ENCODE assay signal across 8 mouse cellular contexts in the genomic region with DNA sequence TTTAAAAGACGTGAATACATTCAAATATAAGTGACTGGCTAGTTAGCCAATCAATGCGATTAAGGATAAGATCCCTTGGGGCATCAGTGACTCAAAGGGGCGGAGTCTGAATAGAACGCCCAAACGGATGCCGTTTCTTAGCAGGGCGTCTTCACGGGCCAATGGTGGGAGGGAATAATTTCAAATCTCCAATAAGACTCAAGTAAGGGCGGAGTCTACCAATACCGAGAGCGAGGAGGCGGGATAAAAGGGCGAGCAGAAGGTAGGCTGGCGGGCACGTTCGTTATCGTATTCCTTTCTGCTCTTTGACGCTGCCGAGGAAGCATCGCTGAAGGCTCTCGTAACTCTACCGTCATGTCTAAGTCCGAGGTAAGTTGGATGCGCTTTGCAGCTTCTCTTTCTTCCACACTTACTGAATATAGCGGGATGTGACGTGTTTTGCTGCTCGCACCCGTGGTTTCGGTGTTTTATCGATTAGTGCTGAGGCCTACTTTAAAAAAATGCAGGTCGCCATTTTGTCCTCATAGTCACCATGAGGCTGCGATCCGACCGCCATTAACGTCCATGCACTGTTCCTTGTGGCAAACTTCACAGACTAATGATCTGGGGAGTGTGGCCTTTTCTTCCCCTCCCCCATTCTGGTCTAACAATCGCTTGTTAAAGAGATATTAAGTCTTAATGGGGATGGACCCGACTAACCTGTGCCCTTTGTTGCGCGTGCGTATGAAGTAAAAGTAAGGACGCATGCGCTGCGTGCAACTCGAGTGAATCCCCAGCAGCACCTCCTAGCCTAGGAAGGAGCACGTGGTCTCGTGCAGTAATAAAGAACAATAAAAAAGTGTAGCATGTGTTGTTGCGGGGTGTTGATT. TPM values are rescaled to one million over a fixed set of nuclear protein-coding genes. Genes with fewer than 3 reads are reported as not detected.
A peak's percentile ranks its signal among the peaks of the same experiment; 100 is the strongest.
DNase-seq lines count a peak whose midpoint lies in the region; ATAC-seq and TF ChIP-seq lines count a peak whose summit lies in the region.

Gene Hnrnpa1 (plus strand): TSS at position 273 of the 869 bp plus-strand sequence.

- TF ChIP-seq POLR2A in MEL (IDR thresholded peaks at IDR 0.05; ENCODE audit: control insufficient read depth in 1 of 2, insufficient read depth in 1 of 2, low read depth in 1 of 2, low read length in 2 of 2, poor library complexity in 1 of 2): peak; percentile 36 to 93
- peak; percentile 94; the same call in 1 of the 2 replicates for TF ChIP-seq POLR2A in cerebellum, adult 2 months (IDR thresholded peaks at IDR 0.05; ENCODE audit: borderline replicate concordance, insufficient read depth, low read length)

- peak within 1 kb of the TSS; percentile 100 for H3K9ac ChIP-seq in MEL (ENCODE audit: control insufficient read depth, low read depth, low read length, poor library complexity, severe bottlenecking)
- peak within 1 kb of the TSS; percentile 63 for H3K9ac ChIP-seq in forebrain, postnatal 0 days
- H3K9ac ChIP-seq in lung, embryonic 15.5 days: peak within 1 kb of the TSS; percentile 74

- ATAC-seq in forebrain, postnatal 0 days: peak; percentile 92
- ATAC-seq in lung, embryonic 15.5 days (ENCODE audit: borderline replicate concordance, extremely low read depth, low FRiP score, low TSS enrichment): peak; percentile 94

- H3K4me3 ChIP-seq in MEL (ENCODE audit: control insufficient read depth in 1 of 2, insufficient read depth in 1 of 2, low read depth in 2 of 2, low read length in 2 of 2): peak within 1 kb of the TSS; percentile 71 to 98
- peak within 1 kb of the TSS; percentile 90 for H3K4me3 ChIP-seq in cerebellum, adult 2 months (replicated peaks; ENCODE audit: insufficient read depth, low read depth, low read length)
- H3K4me3 ChIP-seq in forebrain, postnatal 0 days (ENCODE audit: low read depth, low read length): peak within 1 kb of the TSS; percentile 47
- H3K4me3 ChIP-seq in lung, embryonic 15.5 days: peak within 1 kb of the TSS; percentile 76

- TF ChIP-seq RAD21 in MEL (IDR thresholded peaks at IDR 0.05; ENCODE audit: low read depth, low read length): no peak

- H3K79me2 ChIP-seq in MEL (ENCODE audit: control insufficient read depth, insufficient read depth, low read length, poor library complexity): peaks cover 69% of the 10 kb centered on the region

- H3K27ac ChIP-seq in MEL (ENCODE audit: control insufficient read depth, low read depth, low read length): peak within 1 kb of the TSS; percentile 99
- H3K27ac ChIP-seq in cerebellum, adult 2 months (ENCODE audit: insufficient read depth, low read length): peak within 1 kb of the TSS; percentile 71
- peak within 1 kb of the TSS; percentile 93 for H3K27ac ChIP-seq in forebrain, postnatal 0 days (ENCODE audit: low read depth, low read length)
- peak within 1 kb of the TSS; percentile 95 for H3K27ac ChIP-seq in lung, embryonic 15.5 days

- TF ChIP-seq EP300 in MEL (IDR thresholded peaks at IDR 0.05; ENCODE audit: low read depth in 1 of 2, low read length in 2 of 2): no peak

- H3K36me3 ChIP-seq in MEL (ENCODE audit: control insufficient read depth in 1 of 2, insufficient read depth in 2 of 2, low read length in 2 of 2): peaks cover 0 to 23% of the 10 kb centered on the region in 2 experiments
- H3K36me3 ChIP-seq in forebrain, postnatal 0 days (ENCODE audit: insufficient read depth): peaks cover 30% of the 10 kb centered on the region
- peaks cover 36% of the 10 kb centered on the region for H3K36me3 ChIP-seq in lung, embryonic 15.5 days

- H3K4me2 ChIP-seq in forebrain, postnatal 0 days (ENCODE audit: low read depth): peak within 1 kb of the TSS; percentile 67
- H3K4me2 ChIP-seq in lung, embryonic 15.5 days: peak within 1 kb of the TSS; percentile 69

- 0 out of 4 replicates have a peak, but pooled peaks cover 0 to 2% of the 10 kb centered on the region in 2 experiments for H3K4me1 ChIP-seq in MEL (ENCODE audit: control insufficient read depth in 1 of 2, insufficient read depth in 2 of 2, low read length in 2 of 2)
- no peaks in the 10 kb centered on the region for H3K4me1 ChIP-seq in cerebellum, adult 2 months (ENCODE audit: control insufficient read depth, insufficient read depth, low read length)
- H3K4me1 ChIP-seq in forebrain, postnatal 0 days (ENCODE audit: insufficient read depth): peaks cover 23% of the 10 kb centered on the region
- peaks cover 37% of the 10 kb centered on the region for H3K4me1 ChIP-seq in lung, embryonic 15.5 days

- under 1% methylated on average over 47 of the region's 47 CpGs for WGBS in cerebellum, adult 2 months
- WGBS in forebrain, postnatal 0 days: under 1% methylated on average over 47 of the region's 47 CpGs
- WGBS in lung, embryonic 15.5 days: under 1% methylated on average over 47 of the region's 47 CpGs

- no peaks in the 10 kb centered on the region for H3K27me3 ChIP-seq in MEL (ENCODE audit: control insufficient read depth in 1 of 2, insufficient read depth in 2 of 2, low read length in 2 of 2)
- H3K27me3 ChIP-seq in cerebellum, adult 2 months (ENCODE audit: control insufficient read depth, insufficient read depth, low read length): no peaks in the 10 kb centered on the region
- no peaks in the 10 kb centered on the region for H3K27me3 ChIP-seq in forebrain, postnatal 0 days (ENCODE audit: insufficient read depth, low read length)
- no peaks in the 10 kb centered on the region for H3K27me3 ChIP-seq in lung, embryonic 15.5 days

- H3K9me3 ChIP-seq in MEL (replicated peaks; ENCODE audit: insufficient read depth, low read length): no peaks in the 10 kb centered on the region
- H3K9me3 ChIP-seq in forebrain, postnatal 0 days (ENCODE audit: low read length): no peaks in the 10 kb centered on the region
- no peaks in the 10 kb centered on the region for H3K9me3 ChIP-seq in lung, embryonic 15.5 days

- TF ChIP-seq CTCF in MEL (IDR thresholded peaks at IDR 0.05 in 2 of 3, conservative IDR thresholded peaks at IDR 0.05 in 1 of 3; ENCODE audit: control insufficient read depth in 1 of 3, insufficient read depth in 1 of 3, low read depth in 2 of 3, low read length in 3 of 3, poor library complexity in 1 of 3, severe bottlenecking in 1 of 3): no peak
- no peak for TF ChIP-seq CTCF in cerebellum, adult 2 months (IDR thresholded peaks at IDR 0.05; ENCODE audit: borderline replicate concordance, insufficient read depth, low read depth, low read length)
- TF ChIP-seq CTCF in forebrain, postnatal 0 days (IDR thresholded peaks at IDR 0.05; ENCODE audit: low read depth): no peak

- DNase-seq in MEL (ENCODE audit: low read depth, low spot score): peak; percentile 95
- peak; percentile 91 to 98 for DNase-seq in cerebellum, adult 2 months
- peak; percentile 98 for DNase-seq in forebrain, postnatal 0 days
- DNase-seq in heart, postnatal 4 days: peak; percentile 93
- peak; percentile 94 to 97 for DNase-seq in layer of hippocampus, adult 8-10 months (ENCODE audit: low spot score in 2 of 2)
- DNase-seq in ovary, adult 18-20 months (ENCODE audit: low spot score): peak; percentile 95
- DNase-seq in thymus, postnatal 10 days (ENCODE audit: low spot score in 2 of 2): peak; percentile 90 to 94

TF ChIP-seq in MEL, 35 proteins besides CTCF, POLR2A, EP300 and RAD21 (continues in another document):
- no peak for TF ChIP-seq GABPA (IDR thresholded peaks at IDR 0.05; ENCODE audit: low read depth, low read length)
- no peak for TF ChIP-seq SMC3 (IDR thresholded peaks at IDR 0.05; ENCODE audit: low read depth, low read length)
- TF ChIP-seq GATA1 (IDR thresholded peaks at IDR 0.05; ENCODE audit: low read depth, low read length): no peak; the same call in none of the 2 replicates
- TF ChIP-seq ZNF384 (IDR thresholded peaks at IDR 0.05; ENCODE audit: low read depth, low read length): no peak; the same call in 1 of the 2 replicates
- no peak for TF ChIP-seq TAL1 (IDR thresholded peaks at IDR 0.05; ENCODE audit: low read length)
- peak; percentile 88; the same call in 1 of the 2 replicates for TF ChIP-seq ZMIZ1 (IDR thresholded peaks at IDR 0.05; ENCODE audit: low read depth, low read length)
- TF ChIP-seq HCFC1 (IDR thresholded peaks at IDR 0.05; ENCODE audit: low read depth, low read length): peak; percentile 62; the same call in 1 of the 2 replicates
- no peak for TF ChIP-seq ZKSCAN1 (IDR thresholded peaks at IDR 0.05; ENCODE audit: low read depth, low read length)
- TF ChIP-seq MXI1 (IDR thresholded peaks at IDR 0.05; ENCODE audit: low read depth, low read length): peak; percentile 88
- no peak for TF ChIP-seq USF2 (IDR thresholded peaks at IDR 0.05; ENCODE audit: borderline replicate concordance in 1 of 2, insufficient read depth in 1 of 2, low read depth in 1 of 2, low read length in 2 of 2)
- peak; percentile 90 for TF ChIP-seq POLR2AphosphoS5 (IDR thresholded peaks at IDR 0.05; ENCODE audit: borderline replicate concordance, low read depth, low read length)
- no peak for TF ChIP-seq ETS1 (IDR thresholded peaks at IDR 0.05; ENCODE audit: low read depth, low read length)
- 0 out of 2 replicates have a peak, but pooled peaks have one; percentile 64 for TF ChIP-seq CHD1 (IDR thresholded peaks at IDR 0.05; ENCODE audit: low read depth, low read length)
- TF ChIP-seq TCF12 (IDR thresholded peaks at IDR 0.05; ENCODE audit: low read depth, low read length): peak; percentile 50; the same call in 1 of the 2 replicates
- TF ChIP-seq NRF1 (IDR thresholded peaks at IDR 0.05; ENCODE audit: insufficient read depth, low read depth, low read length, poor library complexity, severe bottlenecking): peak; percentile 78
- TF ChIP-seq KAT2A (conservative IDR thresholded peaks at IDR 0.05; ENCODE audit: low read depth, low read length): peak; percentile 16
- peak; percentile 68 for TF ChIP-seq POLR2AphosphoS2 (IDR thresholded peaks at IDR 0.05; ENCODE audit: low read length)
- peak; percentile 95 for TF ChIP-seq MAX (IDR thresholded peaks at IDR 0.05; ENCODE audit: low read length)
- TF ChIP-seq ELF1 (IDR thresholded peaks at IDR 0.05; ENCODE audit: low read depth, low read length): no peak
- TF ChIP-seq BHLHE40 (IDR thresholded peaks at IDR 0.05; ENCODE audit: borderline replicate concordance, low read depth, low read length): no peak
- peak; percentile 5 for TF ChIP-seq SIN3A (IDR thresholded peaks at IDR 0.05; ENCODE audit: low read length)
- peak; percentile 78 for TF ChIP-seq NELFE (IDR thresholded peaks at IDR 0.05; ENCODE audit: low read depth, low read length)

RNA-seq across cellular contexts. Expression of gene Hnrnpa1, which starts in this region (rescaled TPM):
- total RNA-seq in MEL (2012; rRNA removed): 322 and 402 TPM in 2 replicates
- 100 to 1,000 TPM in 1 of 2 experiments, not detected in 1; 900 TPM for polyA plus RNA-seq in MEL (2012; ENCODE audit: insufficient read depth in 1 of 2, insufficient read length in 2 of 2, low read depth in 1 of 2, low replicate concordance in 2 of 2, missing spikeins in 1 of 2)
- 318 and 320 TPM in 2 replicates for polyA plus RNA-seq in cerebellum, adult 2 months (2012; rRNA removed)
- total RNA-seq in forebrain, postnatal 0 days (2014; rRNA removed): 205 and 270 TPM in 2 replicates
- 653 and 670 TPM in 2 replicates for polyA plus RNA-seq in forebrain, postnatal 0 days (2015; fragmentation: Nextera tagmentation; extraction: Ambion mirVana)
- total RNA-seq in heart, postnatal 4 days (2021): 100 to 1,000 TPM; 408 to 415 TPM
- 100 to 1,000 TPM; 257 to 295 (median 288) TPM for total RNA-seq in layer of hippocampus, adult 8-10 months (2022)
- polyA plus RNA-seq in lung, embryonic 15.5 days (2015; fragmentation: Nextera tagmentation; extraction: Ambion mirVana): 860 and 895 TPM in 2 replicates

Comparison
In these comparisons a context has a peak if more than half of its experiments do, and no peak if none do; other contexts are left out.
1. Peak in every context shown above with its lines: DNase-seq, ATAC-seq, H3K4me3 ChIP-seq and H3K27ac ChIP-seq.